Mouse (Mus musculus): Measurements from ENCODE around the gene Sec61a2.

The Sec61a2 gene

DNA sequence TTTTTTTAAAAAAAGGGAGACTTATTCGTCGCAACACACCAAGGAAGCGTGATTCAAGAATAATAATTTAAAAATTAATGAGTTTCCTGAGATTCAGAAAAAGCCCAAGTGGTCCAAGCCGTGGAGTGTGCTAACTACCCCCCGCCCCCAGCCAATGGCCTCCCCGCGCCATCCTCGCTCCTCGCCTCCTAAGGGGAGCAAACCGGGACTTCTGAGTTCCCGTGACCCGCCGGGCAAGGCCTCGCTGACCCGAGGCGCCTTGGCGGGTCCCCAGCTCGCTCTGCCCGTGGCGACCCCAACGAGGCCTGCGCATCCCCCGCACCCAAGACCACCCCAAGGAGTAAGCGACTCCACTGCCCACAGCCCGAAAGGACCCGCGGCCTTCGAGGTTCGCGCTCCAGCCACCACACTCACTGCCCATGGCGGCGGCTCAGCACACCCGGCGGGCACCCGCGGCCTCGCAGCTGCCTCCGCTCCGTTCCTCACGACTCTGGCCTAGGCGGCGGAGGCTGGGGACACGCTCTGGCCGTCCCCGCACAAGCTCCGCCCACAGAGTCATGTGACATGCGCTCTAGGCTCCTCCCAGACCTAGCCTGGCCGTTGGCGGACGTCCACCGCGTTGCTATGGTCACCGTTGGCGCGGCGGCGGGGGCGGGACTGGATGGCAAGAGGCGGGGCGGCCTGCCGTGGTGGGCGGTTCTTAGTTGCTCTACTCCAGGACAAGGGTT, at the start of gene Sec61a2:
Gene Sec61a2 (minus strand): TSS at position 590 of the 728 bp plus-strand sequence.
- peak; percentile 99 for DNase-seq (ENCODE audit: low spot score)

DNA sequence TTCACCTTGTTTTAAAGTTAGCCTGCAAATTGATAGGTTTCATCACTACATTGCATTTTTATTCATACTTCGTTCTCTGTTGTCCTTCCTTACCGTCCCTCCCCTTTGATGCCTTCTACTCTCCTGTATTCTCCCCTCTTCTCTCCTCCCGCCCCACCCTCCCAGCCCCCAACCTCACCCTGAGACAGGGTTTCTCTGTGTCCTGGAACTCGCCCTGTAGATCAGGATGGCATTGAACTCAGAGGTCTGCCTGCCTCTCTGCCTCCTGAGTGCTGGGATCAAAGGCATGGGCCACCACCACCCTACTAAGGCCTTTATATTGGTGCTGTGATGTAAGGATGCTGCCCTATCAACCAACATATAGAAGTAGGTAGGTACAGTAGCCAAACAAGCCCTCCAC, 47.8 kb upstream of the Sec61a2 start:
- no peak for DNase-seq (ENCODE audit: low spot score)

DNA sequence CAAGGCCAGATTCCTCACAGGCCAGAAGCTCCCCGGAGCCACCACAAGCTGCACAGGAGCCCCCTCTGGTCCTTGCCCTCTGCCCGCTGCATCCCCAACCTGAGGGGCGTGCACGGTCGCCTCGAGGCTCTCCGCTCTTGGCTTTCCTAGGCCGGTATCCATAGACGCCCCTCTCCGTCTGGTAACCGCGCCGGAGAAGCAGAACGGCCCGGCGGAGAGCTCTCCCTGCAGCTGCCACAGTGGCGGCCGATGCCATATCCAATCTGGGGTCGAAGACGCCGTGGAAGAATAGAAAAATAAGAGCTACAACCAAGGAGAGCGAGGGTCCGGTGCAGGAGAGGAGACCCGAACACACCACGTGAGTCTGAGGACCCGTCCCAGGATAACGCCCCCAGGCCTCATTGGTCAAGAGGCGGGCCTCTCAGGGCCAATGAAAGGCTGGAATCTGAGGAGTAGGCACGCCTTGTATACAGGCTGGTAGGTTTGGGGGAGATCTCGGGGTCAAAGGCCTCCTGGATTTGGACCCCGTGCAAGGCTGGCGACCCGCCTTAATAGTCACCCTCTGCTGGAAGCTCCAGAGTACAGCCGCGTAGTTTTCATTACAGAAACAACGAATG, 47.3 kb upstream of the Sec61a2 start, which contains the start of gene Dhtkd1:
Gene Dhtkd1 (minus strand): TSS at position 377 of the 617 bp plus-strand sequence.
- DNase-seq (ENCODE audit: low spot score) = peak; percentile 13

DNA sequence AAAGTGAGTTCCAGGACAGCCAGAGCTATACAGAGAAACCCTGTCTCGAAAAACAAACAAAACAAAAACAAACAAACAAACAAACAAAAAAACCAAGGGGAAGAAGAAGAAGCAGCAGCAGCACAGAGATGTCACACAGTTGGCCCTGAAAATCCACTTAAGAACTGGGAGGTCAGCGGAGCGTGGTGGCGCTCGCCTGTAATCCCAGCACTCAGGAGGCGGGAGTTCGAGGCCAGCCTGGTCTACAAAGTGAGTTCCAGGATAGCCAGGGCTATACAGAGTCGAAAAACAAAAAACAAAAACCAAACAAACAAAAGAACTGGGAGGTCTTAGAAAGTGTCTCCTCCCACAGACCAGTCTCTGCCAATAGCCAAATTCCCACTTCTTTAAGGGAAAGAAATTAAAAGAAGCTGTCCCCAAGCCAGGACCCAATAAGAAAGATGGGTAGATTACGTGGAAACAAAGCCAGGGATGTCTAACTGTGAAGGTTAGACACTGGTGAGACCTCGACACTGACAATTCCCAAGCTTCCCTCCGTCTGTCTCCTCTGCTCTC, 46.7 kb upstream of the Sec61a2 start:
- no peak for DNase-seq (ENCODE audit: low spot score)

DNA sequence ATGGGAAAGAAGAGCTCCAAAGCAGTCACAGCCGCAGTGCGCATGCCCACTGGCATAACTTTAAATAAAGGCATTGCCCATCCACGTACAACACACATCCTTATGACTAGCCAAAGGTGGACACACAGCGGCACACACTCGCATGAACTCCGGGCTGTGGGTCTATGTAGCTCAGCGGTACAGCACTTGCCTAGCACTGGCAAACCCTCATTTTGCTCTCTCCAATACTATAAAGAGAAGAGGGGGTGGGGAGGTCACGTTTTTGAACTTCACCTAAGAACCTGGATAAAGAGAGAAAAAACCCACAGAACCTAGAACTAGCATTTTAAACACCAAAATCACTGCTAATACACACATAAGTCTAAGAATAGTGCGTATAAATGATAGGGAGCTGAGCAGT, 45.7 kb upstream of the Sec61a2 start:
- DNase-seq (ENCODE audit: low spot score) = no peak

GRCm38 (mm10) chr2:5939911-5940310, 44.7 kb upstream of the Sec61a2 start:
- no peak for DNase-seq (ENCODE audit: low spot score)

DNA sequence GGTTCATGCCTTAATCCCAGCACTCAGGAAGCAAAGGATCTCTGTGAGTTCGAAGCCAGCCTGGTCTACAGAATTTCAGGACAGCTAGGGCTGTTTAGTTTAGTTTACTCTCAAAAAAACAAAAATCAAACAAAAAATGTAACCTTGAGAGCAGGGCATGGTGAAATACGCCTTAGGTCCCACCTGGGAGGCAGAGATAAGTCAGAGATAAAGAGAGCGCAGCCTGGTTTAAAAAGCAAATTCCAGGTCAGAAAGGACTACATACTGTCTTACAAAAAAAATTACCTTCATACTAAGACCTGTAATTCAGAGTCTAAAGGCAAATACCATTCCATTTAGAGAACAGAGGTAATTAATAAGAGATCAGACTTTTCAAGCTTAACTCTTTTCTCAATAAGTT, 44.1 kb upstream of the Sec61a2 start:
- no peak for DNase-seq (ENCODE audit: low spot score)

GRCm38 (mm10) chr2:5936550-5936949, 41.3 kb upstream of the Sec61a2 start:
- no peak for DNase-seq (ENCODE audit: low spot score)

DNA sequence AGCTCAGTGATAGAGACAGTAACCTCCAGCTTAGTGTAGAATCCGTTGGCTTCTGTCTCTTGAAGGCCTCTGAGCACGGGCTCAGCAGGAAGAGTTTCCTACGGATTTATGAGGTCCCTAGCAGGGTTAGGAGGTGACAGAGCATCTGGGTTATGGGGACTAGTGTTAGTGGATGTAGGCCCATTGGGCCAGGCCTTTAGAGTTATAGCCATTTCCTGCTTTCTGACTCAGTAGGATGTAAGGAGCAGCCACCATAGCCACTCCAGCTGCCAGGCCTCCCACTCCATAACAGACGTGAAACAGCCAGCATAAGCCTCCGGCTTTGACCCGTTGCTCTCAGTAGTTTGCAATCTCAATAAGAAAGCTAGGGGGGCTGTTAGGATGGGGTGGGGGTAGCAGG, 40.8 kb upstream of the Sec61a2 start:
- no peak for DNase-seq (ENCODE audit: low spot score)

GRCm38 (mm10) chr2:5934936-5935335, 39.7 kb upstream of the Sec61a2 start:
- no peak for DNase-seq (ENCODE audit: low spot score)

GRCm38 (mm10) chr2:5931938-5932337, 36.7 kb upstream of the Sec61a2 start:
- no peak for DNase-seq (ENCODE audit: low spot score)

DNA sequence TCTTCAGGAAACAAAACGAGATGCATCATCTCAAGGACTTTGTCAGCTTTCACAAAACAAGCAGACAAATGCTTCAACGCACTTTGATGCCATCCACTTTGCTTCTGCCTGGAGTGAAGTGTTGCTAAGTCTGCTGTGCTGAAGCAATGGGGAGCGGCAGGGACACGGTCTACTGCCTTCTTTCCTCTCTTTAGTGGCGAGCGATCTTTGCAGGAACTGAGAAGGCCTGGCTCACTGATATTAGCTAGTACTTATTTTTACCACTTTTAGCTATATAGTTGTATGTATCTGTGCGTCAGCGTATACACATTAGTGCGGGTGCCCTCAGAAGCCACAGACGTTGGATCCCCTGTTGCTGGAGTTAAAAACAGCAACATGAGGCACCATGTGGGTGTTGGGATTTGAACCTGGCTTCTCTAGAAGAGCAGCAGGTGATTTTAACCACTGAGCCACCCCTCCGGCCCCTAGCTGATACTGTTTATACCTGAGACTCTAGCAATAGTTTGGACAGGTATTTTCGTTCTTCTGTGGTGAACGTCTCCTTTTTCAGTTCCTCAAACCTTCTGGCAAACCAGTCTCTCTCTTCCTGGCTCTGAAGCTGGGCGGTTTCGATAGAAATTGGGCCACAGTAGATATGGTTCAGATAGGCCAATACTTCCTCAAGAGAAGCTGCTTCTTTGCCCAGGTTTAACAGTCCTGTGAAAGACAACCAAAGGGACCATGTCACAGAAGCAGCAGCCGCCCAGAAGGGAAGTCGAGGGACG, 35.2 kb upstream of the Sec61a2 start:
- DNase-seq (ENCODE audit: low spot score) = no peak

GRCm38 (mm10) chr2:5929793-5930192, 34.6 kb upstream of the Sec61a2 start:
- no peak for DNase-seq (ENCODE audit: low spot score)

GRCm38 (mm10) chr2:5927481-5927880, 32.2 kb upstream of the Sec61a2 start:
- DNase-seq (ENCODE audit: low spot score) = no peak

GRCm38 (mm10) chr2:5923786-5924185, 28.6 kb upstream of the Sec61a2 start:
- DNase-seq (ENCODE audit: low spot score) = no peak

- no peak for DNase-seq (ENCODE audit: low spot score)
Observed at GRCm38 (mm10) chr2:5922823-5923222, 27.6 kb upstream of the Sec61a2 start.

DNA sequence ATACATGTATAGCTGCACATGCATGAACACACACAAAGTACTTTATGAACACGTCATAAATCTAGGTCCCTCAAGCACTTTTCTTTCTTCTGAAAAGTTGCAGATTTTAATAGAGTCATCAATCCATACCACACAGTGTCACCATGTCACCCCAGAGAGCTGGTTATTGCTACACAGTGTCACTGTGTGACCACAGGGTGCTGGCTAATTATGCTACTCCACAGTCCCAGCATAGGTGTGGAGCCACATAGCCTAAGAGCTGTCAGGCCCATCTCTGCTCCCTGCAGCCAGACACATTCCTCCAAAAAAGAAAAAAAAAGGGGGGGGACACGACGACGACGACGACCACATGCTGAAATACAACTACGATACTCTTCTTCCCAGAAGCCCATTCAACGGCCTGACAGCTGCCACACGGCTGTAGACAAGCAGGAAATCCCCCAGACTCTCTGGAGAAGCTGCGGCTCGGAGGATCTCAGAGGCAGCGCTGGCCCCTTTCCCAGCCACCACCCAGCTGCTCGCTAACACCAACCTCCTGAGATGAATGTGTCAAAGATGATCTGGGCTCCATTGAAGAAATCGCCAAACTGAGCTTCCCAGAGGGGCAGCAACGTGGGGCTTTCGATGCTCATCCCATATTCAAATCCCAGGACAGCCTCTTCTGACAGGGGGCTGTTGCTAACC, 16.2 kb upstream of the Sec61a2 start:
- no peak for DNase-seq (ENCODE audit: low spot score)

- peak; percentile 51 for DNase-seq (ENCODE audit: low spot score)
Observed at GRCm38 (mm10) chr2:5906625-5907024, 11.4 kb upstream of the Sec61a2 start.

DNA sequence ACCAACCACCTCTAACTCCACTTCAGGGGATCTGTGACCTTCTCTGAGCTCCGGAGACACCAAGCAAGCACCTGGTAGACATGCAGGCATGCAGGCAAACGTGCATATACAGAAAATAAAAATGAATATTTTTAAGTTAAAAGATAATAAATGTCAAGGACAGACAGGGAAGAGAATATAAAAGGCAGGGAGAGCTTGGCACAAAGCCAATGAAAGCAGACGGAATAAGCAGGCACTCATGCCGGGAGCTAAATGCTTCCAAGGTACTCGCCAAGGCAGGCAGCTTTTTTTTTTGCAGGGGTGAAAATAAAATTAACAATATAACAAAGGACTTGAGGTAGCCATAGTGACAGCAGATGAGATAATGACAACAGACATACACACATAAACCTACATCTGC, 10.9 kb upstream of the Sec61a2 start:
- DNase-seq (ENCODE audit: low spot score) = no peak

DNA sequence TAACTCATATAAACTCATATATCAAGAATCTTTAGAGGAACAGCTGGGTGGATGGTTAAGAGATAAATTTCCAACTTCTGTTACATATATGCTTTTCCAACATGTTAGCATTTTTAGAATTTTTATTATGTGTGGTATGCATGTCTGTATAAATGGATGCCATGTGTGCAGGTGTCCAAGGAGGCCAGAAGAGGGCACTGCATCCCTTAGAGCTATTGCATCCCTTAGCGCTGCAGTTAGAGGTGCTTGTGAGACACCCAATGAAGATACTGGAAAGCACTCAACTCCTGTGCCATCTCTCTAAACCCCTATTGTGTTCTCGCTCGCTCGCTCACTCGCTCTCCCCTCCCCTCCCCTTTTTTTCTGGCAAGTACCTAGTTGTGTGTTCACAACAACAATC, 4.9 kb upstream of the Sec61a2 start:
- no peak for DNase-seq (ENCODE audit: low spot score)

- no peak for DNase-seq (ENCODE audit: low spot score)
Observed at GRCm38 (mm10) chr2:5894296-5894695, 936 bp downstream of the Sec61a2 start.

- no peak for DNase-seq (ENCODE audit: low spot score)
Observed at GRCm38 (mm10) chr2:5889412-5889811, 5.8 kb downstream of the Sec61a2 start.
